Mouse (Mus musculus): ENCODE data around the gene Dgkq. TPM values are rescaled to one million over a fixed set of nuclear protein-coding genes. Genes with fewer than 3 reads are reported as not detected.

Gene Dgkq
- 5.8 and 8.8 TPM in 2 replicates for polyA plus RNA-seq (2014; fragmentation: Nextera tagmentation; extraction: Ambion mirVana)

GRCm38 (mm10) chr5:108668977-108669936, at the start of gene Dgkq:
TSS of gene Dgkq (minus strand) at chr5:108669672.
- Histone ChIP-seq H3K4me2 (peak within 1 kb of the TSS; percentile 86), H3K9me3 (ENCODE audit: control insufficient read depth, low read length) (no peaks in the 10 kb centered on the region), H3K27me3 (replicated peaks; ENCODE audit: control insufficient read depth, insufficient read depth, low read length) (no peaks in the 10 kb centered on the region), H3K27ac (ENCODE audit: low read depth, low read length) (peak within 1 kb of the TSS; percentile 69), H3K36me3 (ENCODE audit: control insufficient read depth, insufficient read depth, low read length) (peaks cover 16% of the 10 kb centered on the region), H3K4me1 (replicated peaks; ENCODE audit: control insufficient read depth, insufficient read depth, low read length) (peaks cover 11% of the 10 kb centered on the region), H3K9ac (ENCODE audit: low read depth, low read length) (peak within 1 kb of the TSS; percentile 74), H3K4me3 (ENCODE audit: low read depth, low read length) (peak within 1 kb of the TSS; percentile 61)
- 6% methylated on average over 43 of the region's 43 CpGs for WGBS
- peak; percentile 80 for ATAC-seq (replicated peaks; ENCODE audit: low FRiP score)
- DNase-seq (ENCODE audit: low spot score), result peak; percentile 84

GRCm38 (mm10) chr5:108718051-108718450, 48.6 kb upstream of the Dgkq start:
- H3K36me3 ChIP-seq (ENCODE audit: control insufficient read depth, insufficient read depth, low read length), result no peaks in the 10 kb centered on the region
- no peaks in the 10 kb centered on the region for H3K4me1 ChIP-seq (replicated peaks; ENCODE audit: control insufficient read depth, insufficient read depth, low read length)
- H3K4me2 ChIP-seq, result no peak overlapping the region
- 63% methylated on average over 4 of the region's 4 CpGs for WGBS
- H3K27me3 ChIP-seq (replicated peaks; ENCODE audit: control insufficient read depth, insufficient read depth, low read length), result no peaks in the 10 kb centered on the region
- H3K4me3 ChIP-seq (ENCODE audit: low read depth, low read length), result no peak overlapping the region
- DNase-seq (ENCODE audit: low spot score) (no peak), ATAC-seq (replicated peaks; ENCODE audit: low FRiP score) (no peak)
- H3K27ac ChIP-seq (ENCODE audit: low read depth, low read length), result no peak overlapping the region
- no peak overlapping the region for H3K9ac ChIP-seq (ENCODE audit: low read depth, low read length)
- no peaks in the 10 kb centered on the region for H3K9me3 ChIP-seq (ENCODE audit: control insufficient read depth, low read length)

- H3K9me3 ChIP-seq (ENCODE audit: control insufficient read depth, low read length), result no peaks in the 10 kb centered on the region
- H3K9ac ChIP-seq (ENCODE audit: low read depth, low read length), result no peak overlapping the region
- DNase-seq (ENCODE audit: low spot score) (no peak), ATAC-seq (replicated peaks; ENCODE audit: low FRiP score) (no peak)
- no peak overlapping the region for H3K4me3 ChIP-seq (ENCODE audit: low read depth, low read length)
- no peaks in the 10 kb centered on the region for H3K4me1 ChIP-seq (replicated peaks; ENCODE audit: control insufficient read depth, insufficient read depth, low read length)
- no peak overlapping the region for H3K27ac ChIP-seq (ENCODE audit: low read depth, low read length)
- no peaks in the 10 kb centered on the region for H3K36me3 ChIP-seq (ENCODE audit: control insufficient read depth, insufficient read depth, low read length)
- no peaks in the 10 kb centered on the region for H3K27me3 ChIP-seq (replicated peaks; ENCODE audit: control insufficient read depth, insufficient read depth, low read length)
- no peak overlapping the region for H3K4me2 ChIP-seq
- 66% methylated on average over 1 of the region's 1 CpGs for WGBS
Observed at GRCm38 (mm10) chr5:108715974-108716373, 46.5 kb upstream of the Dgkq start.

GRCm38 (mm10) chr5:108714149-108714548, 44.7 kb upstream of the Dgkq start:
- 66% methylated on average over 6 of the region's 6 CpGs for WGBS
- H3K27ac ChIP-seq (ENCODE audit: low read depth, low read length), result no peak overlapping the region
- no peak for DNase-seq (ENCODE audit: low spot score)
- H3K4me3 ChIP-seq (ENCODE audit: low read depth, low read length), result no peak overlapping the region
- H3K9ac ChIP-seq (ENCODE audit: low read depth, low read length), result no peak overlapping the region
- no peak overlapping the region for H3K4me2 ChIP-seq
- H3K4me1 ChIP-seq (replicated peaks; ENCODE audit: control insufficient read depth, insufficient read depth, low read length), result 0 out of 2 replicates have a peak, but pooled peaks cover 2% of the 10 kb centered on the region
- H3K36me3 ChIP-seq (ENCODE audit: control insufficient read depth, insufficient read depth, low read length), result no peaks in the 10 kb centered on the region
- no peaks in the 10 kb centered on the region for H3K9me3 ChIP-seq (ENCODE audit: control insufficient read depth, low read length)
- ATAC-seq (replicated peaks; ENCODE audit: low FRiP score), result no peak
- H3K27me3 ChIP-seq (replicated peaks; ENCODE audit: control insufficient read depth, insufficient read depth, low read length), result no peaks in the 10 kb centered on the region

- no peak overlapping the region for H3K9ac ChIP-seq (ENCODE audit: low read depth, low read length)
- H3K4me1 ChIP-seq (replicated peaks; ENCODE audit: control insufficient read depth, insufficient read depth, low read length), result peaks cover 5% of the 10 kb centered on the region
- no peaks in the 10 kb centered on the region for H3K9me3 ChIP-seq (ENCODE audit: control insufficient read depth, low read length)
- no peak overlapping the region for H3K27ac ChIP-seq (ENCODE audit: low read depth, low read length)
- DNase-seq (ENCODE audit: low spot score) (no peak), ATAC-seq (replicated peaks; ENCODE audit: low FRiP score) (no peak)
- H3K4me2 ChIP-seq, result no peak overlapping the region
- H3K36me3 ChIP-seq (ENCODE audit: control insufficient read depth, insufficient read depth, low read length), result no peaks in the 10 kb centered on the region
- no peak overlapping the region for H3K4me3 ChIP-seq (ENCODE audit: low read depth, low read length)
- H3K27me3 ChIP-seq (replicated peaks; ENCODE audit: control insufficient read depth, insufficient read depth, low read length), result no peaks in the 10 kb centered on the region
Observed at GRCm38 (mm10) chr5:108713691-108714090, 44.2 kb upstream of the Dgkq start.

GRCm38 (mm10) chr5:108713096-108713495, 43.6 kb upstream of the Dgkq start:
- no peak for ATAC-seq (replicated peaks; ENCODE audit: low FRiP score)
- Histone ChIP-seq H3K4me3 (ENCODE audit: low read depth, low read length) (no peak overlapping the region), H3K27ac (ENCODE audit: low read depth, low read length) (no peak overlapping the region), H3K9ac (ENCODE audit: low read depth, low read length) (no peak overlapping the region), H3K9me3 (ENCODE audit: control insufficient read depth, low read length) (no peaks in the 10 kb centered on the region), H3K4me2 (no peak overlapping the region), H3K36me3 (ENCODE audit: control insufficient read depth, insufficient read depth, low read length) (no peaks in the 10 kb centered on the region), H3K27me3 (replicated peaks; ENCODE audit: control insufficient read depth, insufficient read depth, low read length) (no peaks in the 10 kb centered on the region), H3K4me1 (replicated peaks; ENCODE audit: control insufficient read depth, insufficient read depth, low read length) (peaks cover 11% of the 10 kb centered on the region)
- 79% methylated on average over 2 of the region's 2 CpGs for WGBS
- no peak for DNase-seq (ENCODE audit: low spot score)

GRCm38 (mm10) chr5:108711968-108712367, 42.5 kb upstream of the Dgkq start:
- Histone ChIP-seq H3K9me3 (ENCODE audit: control insufficient read depth, low read length) (no peaks in the 10 kb centered on the region), H3K4me1 (replicated peaks; ENCODE audit: control insufficient read depth, insufficient read depth, low read length) (peaks cover 22% of the 10 kb centered on the region), H3K27ac (ENCODE audit: low read depth, low read length) (no peak overlapping the region), H3K4me3 (ENCODE audit: low read depth, low read length) (no peak overlapping the region), H3K4me2 (no peak overlapping the region), H3K36me3 (ENCODE audit: control insufficient read depth, insufficient read depth, low read length) (no peaks in the 10 kb centered on the region), H3K27me3 (replicated peaks; ENCODE audit: control insufficient read depth, insufficient read depth, low read length) (no peaks in the 10 kb centered on the region), H3K9ac (ENCODE audit: low read depth, low read length) (no peak overlapping the region)
- ATAC-seq (replicated peaks; ENCODE audit: low FRiP score), result no peak
- DNase-seq (ENCODE audit: low spot score), result no peak
- WGBS, result 71% methylated on average over 6 of the region's 6 CpGs

GRCm38 (mm10) chr5:108708981-108709731, 39.7 kb upstream of the Dgkq start:
- Histone ChIP-seq H3K9ac (ENCODE audit: low read depth, low read length) (no peak overlapping the region), H3K36me3 (ENCODE audit: control insufficient read depth, insufficient read depth, low read length) (peaks cover 5% of the 10 kb centered on the region), H3K4me2 (no peak overlapping the region), H3K9me3 (ENCODE audit: control insufficient read depth, low read length) (no peaks in the 10 kb centered on the region), H3K27me3 (replicated peaks; ENCODE audit: control insufficient read depth, insufficient read depth, low read length) (no peaks in the 10 kb centered on the region), H3K4me3 (ENCODE audit: low read depth, low read length) (no peak overlapping the region), H3K27ac (ENCODE audit: low read depth, low read length) (no peak overlapping the region), H3K4me1 (replicated peaks; ENCODE audit: control insufficient read depth, insufficient read depth, low read length) (peaks cover 24% of the 10 kb centered on the region)
- WGBS, result 47% methylated on average over 6 of the region's 6 CpGs
- ATAC-seq (replicated peaks; ENCODE audit: low FRiP score) (peak; percentile 37), DNase-seq (ENCODE audit: low spot score) (no peak)

All from liver, embryonic 11.5 days (tissue).